Comparison of ENCODE assay signal across 8 mouse cellular contexts in the genomic region with DNA sequence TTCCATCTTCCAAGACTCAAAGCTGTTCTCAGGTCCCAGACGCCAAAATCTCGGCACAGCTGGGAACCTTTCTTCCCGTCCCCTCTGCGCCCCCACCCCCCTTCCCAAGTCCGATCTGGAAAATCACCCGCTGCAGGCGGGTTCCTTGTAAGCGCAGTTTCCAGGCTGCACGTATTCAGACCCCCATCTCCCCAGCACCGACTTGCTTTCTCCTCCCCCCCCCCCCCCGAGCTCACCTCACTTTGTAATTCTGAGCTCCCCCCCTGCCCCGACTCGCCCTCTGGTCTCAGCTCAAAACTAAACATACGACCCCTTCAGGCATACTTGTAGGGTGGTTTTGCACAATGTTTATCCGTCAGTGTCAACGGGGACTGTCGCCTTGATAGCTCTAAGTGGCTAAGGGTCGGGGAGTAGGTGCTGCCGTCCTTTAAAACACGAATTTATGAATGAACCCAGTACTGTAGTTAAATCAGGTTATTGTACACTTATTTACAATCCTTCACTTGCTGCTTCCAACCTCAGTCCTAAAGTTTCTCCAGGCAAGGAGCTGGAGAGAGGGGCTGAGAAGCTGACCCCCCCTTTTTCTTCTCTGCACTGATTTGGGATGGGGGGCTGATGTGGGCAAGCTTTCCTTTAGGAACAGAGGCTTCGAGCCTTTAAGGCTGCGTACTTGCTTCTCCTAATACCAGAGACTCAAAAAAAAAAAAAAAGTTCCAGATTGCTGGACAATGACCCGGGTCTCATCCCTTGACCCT. TPM values are rescaled to one million over a fixed set of nuclear protein-coding genes. Genes with fewer than 3 reads are reported as not detected.
DNase-seq lines count a peak whose midpoint lies in the region; ATAC-seq and TF ChIP-seq lines count a peak whose summit lies in the region.

No protein-coding gene starts in this region.

- peaks cover 15% of the 10 kb centered on the region for H3K4me1 ChIP-seq in spleen, adult 2 months (ENCODE audit: control insufficient read depth, insufficient read depth, insufficient read length)
- H3K4me1 ChIP-seq in intestine, embryonic 15.5 days (replicated peaks) = peaks cover 32% of the 10 kb centered on the region
- H3K4me1 ChIP-seq in neural tube, embryonic 11.5 days (ENCODE audit: control insufficient read depth, insufficient read depth, low read length) = peaks cover 14% of the 10 kb centered on the region

- peak overlapping the region; percentile 99 for H3K4me2 ChIP-seq in intestine, embryonic 15.5 days (replicated peaks)
- H3K4me2 ChIP-seq in neural tube, embryonic 11.5 days (ENCODE audit: low read depth) = peak overlapping the region; percentile 98

- H3K36me3 ChIP-seq in spleen, adult 2 months (ENCODE audit: control insufficient read depth, insufficient read depth, low read length) = no peaks in the 10 kb centered on the region; the same call in 1 of the 2 replicates
- H3K36me3 ChIP-seq in intestine, embryonic 15.5 days = no peaks in the 10 kb centered on the region
- no peaks in the 10 kb centered on the region for H3K36me3 ChIP-seq in neural tube, embryonic 11.5 days (ENCODE audit: control insufficient read depth, insufficient read depth, low read length)

- DNase-seq in cerebellum, adult 9-10 months = peak; percentile 57
- DNase-seq in cerebellum, adult 8-10 months = no peak
- DNase-seq in spleen, adult 2 months (ENCODE audit: low read depth in 1 of 2, low spot score in 2 of 2) = no peak
- DNase-seq in spleen, postnatal 4 days (ENCODE audit: low spot score in 2 of 2) = no peak
- DNase-seq in neural tube, embryonic 11.5 days (ENCODE audit: low spot score) = peak; percentile 30
- no peak for DNase-seq in adrenal gland, adult (ENCODE audit: inconsistent age in 2 of 2, low spot score in 1 of 2)
- no peak for DNase-seq in gastrocnemius, postnatal 25 days

- under 1% methylated on average over 22 of the region's 23 CpGs for WGBS in spleen, adult 2 months
- under 1% methylated on average over 22 of the region's 23 CpGs for WGBS in intestine, embryonic 15.5 days
- under 1% methylated on average over 23 of the region's 23 CpGs for whole genome bisulfite sequencing in neural tube, embryonic 11.5 days

- peak overlapping the region; percentile 77 for H3K4me3 ChIP-seq in spleen, adult 2 months (ENCODE audit: extremely low read depth, insufficient read depth, insufficient read length)
- peak overlapping the region; percentile 58 for H3K4me3 ChIP-seq in intestine, embryonic 15.5 days (replicated peaks)
- peak overlapping the region; percentile 50 for H3K4me3 ChIP-seq in neural tube, embryonic 11.5 days (ENCODE audit: low read depth, low read length)

- peaks cover 9% of the 10 kb centered on the region for H3K27me3 ChIP-seq in spleen, adult 2 months (ENCODE audit: control insufficient read depth, insufficient read depth, low read length)
- peaks cover 9% of the 10 kb centered on the region for H3K27me3 ChIP-seq in intestine, embryonic 15.5 days (replicated peaks)
- H3K27me3 ChIP-seq in neural tube, embryonic 11.5 days (ENCODE audit: control insufficient read depth, insufficient read depth, low read length) = peaks cover 21% of the 10 kb centered on the region

- no peaks in the 10 kb centered on the region for H3K9me3 ChIP-seq in intestine, embryonic 15.5 days
- no peaks in the 10 kb centered on the region for H3K9me3 ChIP-seq in neural tube, embryonic 11.5 days (ENCODE audit: control insufficient read depth, low read length)

- H3K9ac ChIP-seq in intestine, embryonic 15.5 days = peak overlapping the region; percentile 52
- H3K9ac ChIP-seq in neural tube, embryonic 11.5 days (ENCODE audit: low read length) = peak overlapping the region; percentile 60

- H3K27ac ChIP-seq in spleen, adult 2 months (ENCODE audit: insufficient read depth, low read length) = peak overlapping the region; percentile 10
- peak overlapping the region; percentile 81 for H3K27ac ChIP-seq in intestine, embryonic 15.5 days
- H3K27ac ChIP-seq in neural tube, embryonic 11.5 days (ENCODE audit: low read depth, low read length) = no peak overlapping the region

- TF ChIP-seq CTCF in spleen, adult 2 months (IDR thresholded peaks at IDR 0.05; ENCODE audit: extremely low read depth, insufficient read depth, insufficient read length, insufficient replicate concordance) = no peak

- TF ChIP-seq POLR2A in spleen, adult 2 months (IDR thresholded peaks at IDR 0.05; ENCODE audit: low read depth, low read length) = no peak

- ATAC-seq in intestine, embryonic 15.5 days = peak; percentile 2
- ATAC-seq in neural tube, embryonic 11.5 days (ENCODE audit: insufficient read depth, low FRiP score, low TSS enrichment) = peak; percentile 3; the same call in 1 of the 2 replicates

RNA-seq across cellular contexts. Expression of gene Fos, which starts 0.9 kb away (rescaled TPM):
- 9.4 and 9.7 TPM in 2 replicates for polyA plus RNA-seq in spleen, adult 2 months (2012; rRNA removed)
- 4.9 and 5.3 TPM in 2 replicates for polyA plus RNA-seq in intestine, embryonic 15.5 days (2015; fragmentation: Nextera tagmentation; extraction: Ambion mirVana)
- 1.4 and 2.5 TPM in 2 replicates for polyA plus RNA-seq in neural tube, embryonic 11.5 days (2014; fragmentation: Nextera tagmentation; extraction: Ambion mirVana)
- total RNA-seq in gastrocnemius, postnatal 25 days (2021) = 10 to 100 TPM in 1 of 2 experiments, 1 to 10 TPM in 1; 5.1 to 11.6 TPM

Comparison
In these comparisons a context has a peak if more than half of its experiments do, and no peak if none do; other contexts are left out.
1. DNase-seq: peak in cerebellum, adult 9-10 months (single experiment) and neural tube, embryonic 11.5 days (single experiment); none in cerebellum, adult 8-10 months (single experiment), spleen, adult 2 months (0 of 2), spleen, postnatal 4 days (0 of 2), adrenal gland, adult (0 of 2) and gastrocnemius, postnatal 25 days (single experiment).
2. Peak in every context shown above with its lines, with median percentiles within 50 percentile points of each other: H3K4me3 ChIP-seq.